Mouse (Mus musculus): ENCODE data around the gene 2010111I01Rik.

DNA sequence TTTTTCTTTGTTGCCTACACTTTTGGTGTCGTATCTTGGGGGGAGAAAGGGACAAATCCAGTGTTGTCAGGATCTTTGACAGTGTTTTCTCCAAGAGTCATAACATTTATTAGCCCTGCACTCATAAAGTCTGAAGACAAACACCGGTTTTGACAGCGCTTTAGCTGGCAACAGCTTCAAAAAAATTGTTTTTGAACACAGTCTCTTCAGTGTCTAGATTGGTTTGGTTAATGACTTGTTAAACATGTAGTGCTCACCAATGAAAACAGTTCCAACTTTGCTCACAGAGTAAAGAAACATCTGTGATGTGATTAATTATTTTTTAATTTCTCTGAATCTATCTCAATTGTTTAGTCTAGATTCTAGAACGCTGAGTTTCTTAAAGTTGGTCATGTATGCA is 394.7 kb downstream of the 2010111I01Rik start:
- TF ChIP-seq POLR2A (IDR thresholded peaks at IDR 0.05; ENCODE audit: insufficient read depth, low read length) (no peak), CTCF (IDR thresholded peaks at IDR 0.05; ENCODE audit: low read depth, low read length) (no peak)
